Mouse (Mus musculus) limb, embryonic 10.5 days (tissue): ENCODE measurements around the gene Pdzd7. TPM values are rescaled to one million over a fixed set of nuclear protein-coding genes. Genes with fewer than 3 reads are reported as not detected.

Experiments used
- DNase-seq: peaks from one replicate; pipeline ENCODE4 v3.0.0-alpha.2; 2017; ENCODE audit warnings: low spot score
- H3K27ac ChIP-seq: fragments of 300-500 bp; sonication (generic); 2 replicates; pipeline ENCODE4 v1.5.1; 2016; ENCODE audit warnings: mild to moderate bottlenecking
- H3K27me3 ChIP-seq: fragments of 300-500 bp; sonication (generic); 2 replicates; pipeline ENCODE4 v1.6.1; 2016; ENCODE audit warnings: low read depth, mild to moderate bottlenecking; ENCODE audit not compliant: poor library complexity, severe bottlenecking
- H3K36me3 ChIP-seq: fragments of 300-500 bp; sonication (generic); 2 replicates; pipeline ENCODE4 v1.6.1; 2016; ENCODE audit warnings: mild to moderate bottlenecking, moderate library complexity
- H3K4me1 ChIP-seq: fragments of 300-500 bp; sonication (generic); 2 replicates; pipeline ENCODE4 v1.6.1; 2016
- H3K4me3 ChIP-seq: fragments of 300-500 bp; sonication (generic); 2 replicates; pipeline ENCODE4 v1.5.1; 2016; ENCODE audit warnings: mild to moderate bottlenecking, moderate library complexity
- H3K9me3 ChIP-seq: fragments of 300-500 bp; sonication (generic); replicated peaks from 2 replicates; pipeline ENCODE4 v1.6.1; 2016; ENCODE audit warnings: mild to moderate bottlenecking
- WGBS: fragments of 180-500 bp; shearing (Covaris S2); methylation state at CpG from one replicate; pipeline ENCODE4 v1.1.7; 2016; 5-methylcytosine and 5-hydroxymethylcytosine counted together
- polyA plus RNA-seq: library from polyadenylated mRNA; unstranded; fragments of >200 nt; fragmentation: Nextera tagmentation; extraction: Ambion mirVana; gene quantifications from 2 replicates; pipeline ENCODE4 v1.2.1, GENCODE M21; 2016

Gene Pdzd7
- polyA plus RNA-seq, 1 experiment from 2014 or later: 0.28 TPM

DNA sequence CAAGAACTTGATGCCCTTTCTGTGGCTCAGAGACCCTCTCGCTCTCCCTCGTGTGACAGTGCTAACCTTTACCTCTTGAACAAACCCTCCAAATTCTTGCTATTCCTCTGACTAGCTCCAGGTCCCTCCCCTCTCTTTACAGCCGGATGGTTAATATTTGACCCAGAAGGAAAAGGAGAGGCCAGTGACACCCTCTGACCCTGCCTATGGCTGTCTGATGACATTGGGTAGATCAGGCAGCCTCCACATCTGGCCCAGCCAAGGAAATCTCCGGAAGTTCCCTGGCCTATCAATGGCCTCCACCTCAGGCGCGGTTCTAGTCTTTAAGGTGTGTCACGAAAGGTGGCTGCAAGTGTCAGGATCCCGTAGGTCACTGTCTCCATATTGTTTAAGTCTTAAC is 54.5 kb downstream of the Pdzd7 start:
- H3K36me3 ChIP-seq: peaks cover 7% of the 10 kb centered on the region; the same call in 1 of the 2 replicates
- no peaks in the 10 kb centered on the region for H3K9me3 ChIP-seq
- H3K4me3 ChIP-seq: no peak overlapping the region
- DNase-seq: no peak
- H3K4me1 ChIP-seq: peaks cover 50% of the 10 kb centered on the region
- 86% methylated on average over 8 of the region's 8 CpGs for WGBS
- H3K27ac ChIP-seq: 0 out of 2 replicates have a peak overlapping the region, but pooled peaks have one; percentile 46
- H3K27me3 ChIP-seq: peaks cover 11% of the 10 kb centered on the region

DNA sequence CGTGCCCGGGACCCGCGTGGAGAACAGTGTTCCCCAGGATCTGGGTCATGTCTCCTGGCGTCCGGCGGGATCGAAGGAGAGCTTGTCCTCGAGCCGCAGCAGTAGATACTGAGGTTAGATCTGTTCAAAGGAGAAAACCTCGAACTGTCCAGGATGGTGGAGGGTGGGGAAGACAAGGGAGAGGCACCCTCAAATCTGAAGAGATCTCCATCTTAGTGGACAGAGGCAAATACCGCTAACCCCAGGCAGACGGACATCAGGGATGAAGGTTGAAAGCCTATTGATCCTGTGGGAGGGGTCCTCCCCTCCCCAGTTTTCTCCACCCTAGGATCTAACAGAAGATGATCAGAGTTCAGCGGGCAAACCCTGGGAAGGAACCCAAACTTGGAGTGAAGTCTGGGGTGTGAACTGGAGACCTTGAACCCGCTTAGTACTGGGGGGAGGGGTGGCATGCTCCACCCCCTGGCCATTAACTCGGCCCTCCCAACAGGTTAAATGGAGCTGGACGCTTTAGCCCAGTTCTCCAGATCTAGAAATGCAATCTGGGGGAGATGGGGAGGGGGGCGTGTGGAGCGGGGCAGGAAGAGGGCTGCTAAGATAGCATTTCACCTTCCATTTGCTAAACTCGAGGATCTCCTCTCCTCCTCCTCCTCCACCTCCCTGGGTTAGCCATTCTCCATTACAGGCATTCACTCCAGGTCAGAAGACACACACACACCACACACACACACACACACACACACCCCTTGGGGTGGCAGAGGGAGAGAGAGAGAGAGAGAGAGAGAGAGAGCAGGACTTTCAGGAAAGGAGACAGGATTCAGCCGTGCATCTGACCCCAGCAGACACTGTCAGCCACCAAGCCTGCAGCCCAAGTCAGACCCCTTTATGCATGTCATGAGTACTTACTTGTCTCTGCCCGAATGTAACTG is 55.7 kb downstream of the Pdzd7 start:
- H3K4me1 ChIP-seq: peaks cover 50% of the 10 kb centered on the region
- H3K36me3 ChIP-seq: peaks cover 7% of the 10 kb centered on the region; the same call in 1 of the 2 replicates
- H3K4me3 ChIP-seq: peak overlapping the region; percentile 75
- WGBS: 6% methylated on average over 22 of the region's 22 CpGs
- DNase-seq: no peak
- no peaks in the 10 kb centered on the region for H3K9me3 ChIP-seq
- H3K27me3 ChIP-seq: peaks cover 11% of the 10 kb centered on the region
- peak overlapping the region; percentile 84 for H3K27ac ChIP-seq

DNA sequence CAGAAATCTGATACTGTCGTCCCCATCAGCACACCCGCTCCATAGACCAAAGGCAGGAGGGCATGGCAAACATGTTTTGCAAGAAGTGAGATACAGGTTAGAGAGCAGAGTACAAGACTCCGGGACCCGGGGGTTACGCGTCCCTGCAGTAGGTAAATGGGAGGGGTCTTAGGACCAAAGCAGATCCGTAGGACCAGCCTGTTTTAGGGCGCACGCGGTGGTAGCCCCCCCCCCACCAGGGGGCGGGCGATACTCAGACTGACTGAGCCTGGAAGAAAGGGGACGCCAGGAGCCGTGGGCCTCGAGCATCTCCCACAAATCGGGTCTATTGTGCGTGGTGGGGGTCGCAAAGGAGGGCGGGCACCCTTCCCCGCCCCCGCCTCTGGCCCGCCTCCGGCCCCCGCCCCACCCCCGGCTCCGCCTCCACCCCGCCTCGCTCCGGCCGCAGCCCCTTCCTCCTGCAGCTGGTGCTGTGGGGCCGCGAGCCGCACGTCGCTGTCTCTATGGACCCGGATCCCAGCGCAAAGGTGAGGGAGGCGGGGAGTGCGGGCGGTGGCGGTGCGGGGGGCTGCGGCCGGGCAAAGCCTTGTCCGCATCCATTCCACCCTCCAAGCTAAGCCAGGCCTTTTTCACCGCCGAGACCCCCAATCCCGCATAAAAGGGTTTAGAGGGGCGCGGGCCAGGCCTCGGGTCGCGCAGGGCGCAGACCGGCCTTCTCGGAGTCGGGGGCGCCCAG is 56.5 kb downstream of the Pdzd7 start, which contains the start of gene Sema4g:
Sema4g (plus strand) TSS at position 271 of the 736 bp plus-strand sequence.
- peaks cover 11% of the 10 kb centered on the region for H3K27me3 ChIP-seq
- H3K36me3 ChIP-seq: peaks cover 7% of the 10 kb centered on the region; the same call in 1 of the 2 replicates
- no peaks in the 10 kb centered on the region for H3K9me3 ChIP-seq
- DNase-seq: peak; percentile 76
- under 1% methylated on average over 57 of the region's 58 CpGs for WGBS
- H3K4me1 ChIP-seq: peaks cover 50% of the 10 kb centered on the region
- peak within 1 kb of the TSS; percentile 75 for H3K4me3 ChIP-seq
- H3K27ac ChIP-seq: peak within 1 kb of the TSS; percentile 84

DNA sequence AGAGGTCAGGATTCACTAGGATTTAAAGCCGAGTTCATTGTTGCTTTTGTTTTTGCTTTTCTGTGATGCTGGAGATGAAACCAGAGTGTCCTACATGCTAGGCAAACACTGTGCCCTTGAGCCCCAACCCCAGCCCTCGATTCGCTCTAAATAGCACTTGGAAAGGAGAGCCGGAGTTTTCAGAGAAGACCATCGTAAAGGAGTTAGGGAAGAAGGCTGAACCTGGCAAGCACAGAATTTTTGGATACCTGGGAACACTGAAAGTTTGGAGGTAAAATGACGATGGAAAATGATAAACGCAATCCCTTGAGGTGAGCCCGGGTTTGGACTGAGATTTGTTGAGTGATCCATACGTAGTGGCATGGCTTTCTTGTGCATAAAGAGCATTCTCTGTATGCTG is 57.2 kb downstream of the Pdzd7 start:
- H3K4me3 ChIP-seq: peak overlapping the region; percentile 75
- H3K36me3 ChIP-seq: peaks cover 9% of the 10 kb centered on the region
- no peaks in the 10 kb centered on the region for H3K9me3 ChIP-seq
- no peak for DNase-seq
- peak overlapping the region; percentile 84; the same call in 1 of the 2 replicates for H3K27ac ChIP-seq
- peaks cover 50% of the 10 kb centered on the region for H3K4me1 ChIP-seq
- 23% methylated on average over 9 of the region's 9 CpGs for WGBS
- H3K27me3 ChIP-seq: peaks cover 11% of the 10 kb centered on the region

DNA sequence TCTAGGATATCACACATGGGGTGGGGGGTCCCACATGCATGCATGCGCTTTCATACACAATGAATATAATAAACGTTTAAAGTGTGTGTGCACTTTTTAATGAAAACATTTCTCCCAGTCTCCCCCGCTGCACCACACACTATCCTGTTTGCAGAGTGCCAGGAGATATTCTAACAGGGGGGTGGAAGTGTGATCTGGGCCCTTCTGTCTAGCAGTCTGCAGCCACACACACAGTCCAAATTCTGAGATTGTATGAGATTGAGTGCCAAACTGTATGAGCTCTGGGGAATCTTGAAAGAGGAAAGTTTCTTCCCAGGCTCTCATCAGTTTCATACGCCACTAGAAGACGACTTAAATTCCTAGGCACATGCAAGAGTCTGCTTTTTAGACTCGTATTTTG is 57.7 kb downstream of the Pdzd7 start:
- Histone ChIP-seq H3K27me3 (peaks cover 11% of the 10 kb centered on the region), H3K36me3 (peaks cover 10% of the 10 kb centered on the region), H3K27ac (no peak overlapping the region), H3K9me3 (no peaks in the 10 kb centered on the region), H3K4me1 (peaks cover 48% of the 10 kb centered on the region), H3K4me3 (no peak overlapping the region)
- 74% methylated on average over 6 of the region's 6 CpGs for WGBS
- DNase-seq: no peak

DNA sequence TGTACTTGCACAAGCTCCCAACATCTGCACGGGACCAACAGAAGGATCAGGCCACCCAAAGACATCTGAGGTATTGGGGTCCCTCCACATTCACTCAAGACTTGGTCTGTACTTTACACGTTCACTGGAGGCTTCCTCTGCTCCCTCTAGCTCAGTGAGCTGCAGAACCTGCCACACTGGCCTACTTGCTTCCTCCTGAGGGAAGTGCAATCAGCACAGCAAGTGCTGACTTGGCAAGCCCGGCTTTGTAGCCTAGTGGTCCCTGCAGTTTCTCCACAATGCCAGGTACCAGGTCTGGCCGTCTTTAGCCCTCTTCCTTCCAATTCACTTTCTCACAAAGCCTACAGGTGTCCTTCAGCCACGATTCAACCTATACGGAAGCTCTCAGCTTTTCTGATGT is 58.5 kb downstream of the Pdzd7 start:
- H3K36me3 ChIP-seq: peaks cover 14% of the 10 kb centered on the region
- peaks cover 40% of the 10 kb centered on the region for H3K4me1 ChIP-seq
- no peak overlapping the region for H3K4me3 ChIP-seq
- H3K27me3 ChIP-seq: peaks cover 11% of the 10 kb centered on the region
- H3K9me3 ChIP-seq: no peaks in the 10 kb centered on the region
- 70% methylated on average over 6 of the region's 6 CpGs for WGBS
- DNase-seq: no peak
- H3K27ac ChIP-seq: no peak overlapping the region

DNA sequence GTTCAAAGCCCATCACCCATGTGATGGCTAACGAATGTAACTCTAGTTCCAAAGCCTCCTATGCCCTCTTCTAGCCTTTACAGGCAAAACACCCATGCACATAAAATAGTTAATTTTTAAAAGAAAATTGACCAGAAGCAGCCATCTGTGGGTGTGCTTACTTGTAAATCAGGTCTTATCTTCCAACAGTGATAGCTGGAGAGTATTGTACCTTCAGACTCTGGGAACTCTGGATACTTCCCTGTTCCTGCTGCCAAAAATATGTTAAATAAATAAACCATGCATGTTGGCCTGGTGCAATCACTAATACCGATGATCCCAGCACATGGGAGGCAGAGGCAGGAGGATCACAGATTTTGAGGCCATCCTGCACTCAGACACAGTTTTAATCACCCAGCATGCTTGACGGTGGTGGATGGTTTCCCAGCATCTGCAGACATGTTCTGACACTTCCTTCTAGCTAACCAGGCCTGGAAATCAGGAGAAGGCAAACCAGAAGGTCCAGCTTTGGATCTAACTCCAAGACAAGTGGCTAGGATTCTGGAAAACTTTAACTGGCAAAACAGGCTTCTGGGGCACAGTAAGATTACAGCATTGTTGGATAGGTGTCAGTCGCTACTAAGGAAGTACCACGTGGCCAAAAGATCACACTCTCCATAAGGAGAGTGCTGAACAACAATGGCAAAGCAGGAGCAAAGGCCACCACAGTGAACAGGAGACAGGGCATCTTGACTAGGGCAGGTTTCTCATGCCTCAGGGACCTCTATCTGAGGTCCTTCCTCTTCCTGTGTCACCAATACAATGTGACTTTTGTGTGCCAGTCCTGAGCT is 60.1 kb downstream of the Pdzd7 start:
- no peak for DNase-seq
- Histone ChIP-seq H3K36me3 (peaks cover 30% of the 10 kb centered on the region), H3K4me1 (peaks cover 23% of the 10 kb centered on the region), H3K9me3 (no peaks in the 10 kb centered on the region), H3K27ac (no peak overlapping the region), H3K27me3 (peaks cover 5% of the 10 kb centered on the region; the same call in 1 of the 2 replicates), H3K4me3 (no peak overlapping the region)
- WGBS: 62% methylated on average over 5 of the region's 5 CpGs

DNA sequence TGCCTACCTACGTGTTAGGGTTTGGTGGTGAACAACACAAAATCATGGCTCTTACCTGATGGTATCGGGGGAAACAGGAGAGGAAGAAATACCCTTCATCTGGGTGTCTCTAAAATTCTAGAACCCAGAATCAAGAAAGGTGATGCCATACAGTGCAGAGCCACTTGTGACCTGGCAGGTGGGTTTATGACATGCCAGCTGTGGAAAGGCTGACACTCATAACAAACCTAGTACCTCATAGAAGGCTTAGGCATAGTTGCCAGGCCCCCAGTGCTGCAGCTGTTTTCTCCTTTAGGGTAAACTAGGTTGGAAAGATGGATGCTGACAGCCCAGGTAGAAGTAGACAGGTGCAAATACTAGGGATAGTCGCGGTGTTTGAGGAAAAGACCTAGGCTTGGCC is 61.1 kb downstream of the Pdzd7 start:
- H3K9me3 ChIP-seq: no peaks in the 10 kb centered on the region
- WGBS: 96% methylated on average over 4 of the region's 4 CpGs
- H3K4me3 ChIP-seq: no peak overlapping the region
- peaks cover 14% of the 10 kb centered on the region for H3K4me1 ChIP-seq
- H3K27ac ChIP-seq: no peak overlapping the region
- H3K27me3 ChIP-seq: no peaks in the 10 kb centered on the region
- no peak for DNase-seq
- H3K36me3 ChIP-seq: peaks cover 40% of the 10 kb centered on the region

DNA sequence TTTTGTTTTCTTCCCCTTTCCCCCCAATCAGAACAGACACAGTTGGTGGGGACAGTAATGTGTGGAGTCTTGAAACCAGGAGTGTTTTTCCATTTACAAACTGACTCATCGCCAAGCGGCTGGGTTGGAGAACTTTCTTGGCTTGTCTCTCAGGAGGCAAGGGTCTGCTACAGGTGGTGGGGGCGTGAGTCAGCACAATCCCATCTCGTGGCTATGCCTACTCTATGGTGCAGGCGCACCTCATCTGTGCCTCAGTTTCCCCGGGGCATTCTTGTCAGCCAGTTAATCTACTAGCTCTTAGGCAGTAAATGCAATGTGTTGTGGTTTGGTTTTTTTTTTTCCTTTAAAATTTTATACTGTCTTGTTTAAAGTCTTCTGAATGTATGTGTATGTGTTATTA is 62.2 kb downstream of the Pdzd7 start:
- Histone ChIP-seq H3K36me3 (peaks cover 50% of the 10 kb centered on the region), H3K4me1 (peaks cover 3% of the 10 kb centered on the region), H3K27ac (no peak overlapping the region), H3K9me3 (no peaks in the 10 kb centered on the region), H3K27me3 (no peaks in the 10 kb centered on the region), H3K4me3 (no peak overlapping the region)
- 93% methylated on average over 6 of the region's 6 CpGs for WGBS
- no peak for DNase-seq

DNA sequence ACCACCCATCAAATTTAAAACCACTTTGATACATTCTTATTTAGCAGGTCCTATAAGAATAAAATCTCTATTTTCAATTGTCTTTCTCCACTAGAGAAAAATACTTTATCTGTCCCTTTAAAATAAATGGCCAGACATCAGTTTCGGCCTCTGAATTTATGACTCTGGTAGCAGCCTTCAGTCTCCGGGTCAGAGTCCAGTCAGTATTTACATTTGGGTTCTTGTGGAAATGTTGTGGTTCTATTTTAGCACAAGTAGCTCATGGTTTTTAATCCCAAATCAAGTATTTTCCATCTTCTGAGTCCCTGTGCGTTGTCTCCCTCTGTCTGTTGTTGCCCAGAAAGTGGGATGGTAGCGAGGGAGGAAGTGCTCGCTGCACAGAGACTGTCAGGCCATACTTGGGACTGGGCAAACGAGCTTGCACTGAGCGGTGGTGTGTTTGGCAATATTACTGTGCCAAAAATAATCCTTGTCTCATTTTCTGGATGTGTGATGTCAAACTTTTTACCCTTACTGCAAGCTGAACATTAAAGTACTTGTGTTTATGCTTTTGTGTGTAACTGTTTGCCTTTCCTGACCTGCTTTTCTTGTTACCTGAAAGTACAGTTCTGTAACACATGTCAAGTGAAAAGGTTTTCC is 62.9 kb downstream of the Pdzd7 start:
- H3K4me3 ChIP-seq: no peak overlapping the region
- no peak overlapping the region for H3K27ac ChIP-seq
- peaks cover 58% of the 10 kb centered on the region for H3K36me3 ChIP-seq
- H3K27me3 ChIP-seq: no peaks in the 10 kb centered on the region
- H3K9me3 ChIP-seq: no peaks in the 10 kb centered on the region
- DNase-seq: no peak
- no peaks in the 10 kb centered on the region for H3K4me1 ChIP-seq
- WGBS: 87% methylated on average over 7 of the region's 7 CpGs

DNA sequence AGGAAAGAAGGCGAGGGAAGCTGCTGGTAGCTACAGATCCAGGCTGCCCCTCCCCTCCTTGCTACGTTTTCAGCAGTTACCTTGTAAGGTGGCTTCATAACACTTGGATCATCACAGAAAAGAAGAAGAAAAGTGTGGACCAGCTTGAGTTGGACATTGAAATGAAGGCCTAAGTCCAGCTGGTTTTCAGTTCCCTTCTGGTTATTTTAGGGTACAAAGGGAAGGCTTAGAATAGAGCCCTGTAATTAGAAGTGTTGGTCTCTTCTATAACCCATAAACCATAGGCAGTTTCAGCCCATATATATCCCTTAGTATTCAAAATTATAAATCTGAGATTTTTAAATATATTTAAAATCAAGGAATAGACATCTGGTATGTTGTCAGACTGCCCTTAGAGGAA is 64.7 kb downstream of the Pdzd7 start:
- 81% methylated on average over 2 of the region's 2 CpGs for WGBS
- Histone ChIP-seq H3K36me3 (peaks cover 76% of the 10 kb centered on the region), H3K9me3 (no peaks in the 10 kb centered on the region), H3K4me1 (no peaks in the 10 kb centered on the region), H3K4me3 (no peak overlapping the region), H3K27me3 (no peaks in the 10 kb centered on the region), H3K27ac (no peak overlapping the region)
- no peak for DNase-seq

DNA sequence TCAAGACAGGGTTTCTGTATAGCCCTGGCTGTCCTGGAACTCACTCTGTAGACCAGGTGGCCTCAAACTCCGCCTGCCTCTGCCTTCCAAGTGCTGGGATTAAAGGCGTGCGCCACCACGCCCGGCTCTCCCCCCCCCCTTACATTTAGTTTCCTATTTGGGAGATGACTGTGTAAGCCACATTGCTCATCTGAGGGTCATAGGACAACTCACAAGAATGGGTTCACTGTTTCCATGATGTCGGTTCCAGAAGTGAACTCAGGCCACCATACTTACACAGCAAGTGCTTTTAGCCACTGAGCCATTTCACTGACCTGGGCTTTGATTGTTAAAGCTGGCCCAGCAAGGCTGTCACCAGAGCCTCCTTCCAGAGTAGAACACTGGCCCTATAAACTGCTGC is 68.4 kb downstream of the Pdzd7 start:
- DNase-seq: no peak
- Histone ChIP-seq H3K4me1 (no peaks in the 10 kb centered on the region), H3K9me3 (no peaks in the 10 kb centered on the region), H3K27me3 (no peaks in the 10 kb centered on the region), H3K4me3 (no peak overlapping the region), H3K36me3 (peaks cover 100% of the 10 kb centered on the region), H3K27ac (no peak overlapping the region)
- WGBS: 94% methylated on average over 6 of the region's 6 CpGs
